9 mouse cellular contexts compared by ENCODE assay signal in genomic region chr15:73957448-73957847, GRCm38 (mm10).
DNase-seq lines count a peak whose midpoint lies in the region; ATAC-seq and TF ChIP-seq lines count a peak whose summit lies in the region.
"Had no signal": no experiment of that assay in that cellular context is flagged by ENCODE, and none has a peak within 500 bp of the region (broad histone marks: within the 10 kb centered on the region; RNA-seq: fewer than 3 reads in every experiment).

No protein-coding gene starts in this region.

- TF ChIP-seq CTCF in MEL (IDR thresholded peaks at IDR 0.05 in 2 of 3, conservative IDR thresholded peaks at IDR 0.05 in 1 of 3; ENCODE audit: control insufficient read depth in 1 of 3, insufficient read depth in 1 of 3, low read depth in 2 of 3, low read length in 3 of 3, poor library complexity in 1 of 3, severe bottlenecking in 1 of 3) = no peak

- TF ChIP-seq RAD21 in MEL (IDR thresholded peaks at IDR 0.05; ENCODE audit: low read depth, low read length) = no peak

- no peak for ATAC-seq in liver, embryonic 11.5 days (replicated peaks; ENCODE audit: low FRiP score)
- ATAC-seq in liver, embryonic 12.5 days = no peak
- ATAC-seq in forebrain, embryonic 13.5 days = no peak

- H3K9me3 ChIP-seq in liver, embryonic 11.5 days (ENCODE audit: control insufficient read depth, low read length) = no peaks in the 10 kb centered on the region
- H3K9me3 ChIP-seq in liver, embryonic 12.5 days (replicated peaks) = no peaks in the 10 kb centered on the region
- no peaks in the 10 kb centered on the region for H3K9me3 ChIP-seq in MEL (replicated peaks; ENCODE audit: insufficient read depth, low read length)
- H3K9me3 ChIP-seq in embryonic facial prominence, embryonic 10.5 days = no peaks in the 10 kb centered on the region
- no peaks in the 10 kb centered on the region for H3K9me3 ChIP-seq in forebrain, embryonic 13.5 days (replicated peaks)

- peak; percentile 18 for DNase-seq in adrenal gland, adult 2 months
- no peak for DNase-seq in adrenal gland, postnatal 4 days (ENCODE audit: low spot score in 2 of 2)
- peak; percentile 46 for DNase-seq in liver, embryonic 11.5 days (ENCODE audit: low spot score)
- peak; percentile 10 for DNase-seq in MEL (ENCODE audit: low read depth, low spot score)
- DNase-seq in embryonic facial prominence, embryonic 10.5 days (ENCODE audit: low spot score) = peak; percentile 56
- DNase-seq in left cerebral cortex, postnatal 14 days (ENCODE audit: low spot score in 2 of 2) = no peak
- DNase-seq: kidney, adult 2 months had no signal

- no peak overlapping the region for H3K4me2 ChIP-seq in liver, embryonic 11.5 days
- H3K4me2 ChIP-seq in liver, embryonic 12.5 days = no peak overlapping the region
- H3K4me2 ChIP-seq in forebrain, embryonic 13.5 days = no peak overlapping the region

- H3K79me2 ChIP-seq in MEL (ENCODE audit: control insufficient read depth, insufficient read depth, low read length, poor library complexity) = no peaks in the 10 kb centered on the region

- H3K9ac ChIP-seq in liver, embryonic 11.5 days (ENCODE audit: low read depth, low read length) = no peak overlapping the region
- H3K9ac ChIP-seq in liver, embryonic 12.5 days = no peak overlapping the region
- H3K9ac ChIP-seq in MEL (ENCODE audit: control insufficient read depth, low read depth, low read length, poor library complexity, severe bottlenecking) = no peak overlapping the region
- no peak overlapping the region for H3K9ac ChIP-seq in forebrain, embryonic 13.5 days

- no peak for TF ChIP-seq EP300 in MEL (IDR thresholded peaks at IDR 0.05; ENCODE audit: low read depth in 1 of 2, low read length in 2 of 2)

- intact Hi-C loops in left cerebral cortex, postnatal 14 days (cut with DNase I) = no loop called here

- no peak overlapping the region for H3K4me3 ChIP-seq in liver, embryonic 11.5 days (ENCODE audit: low read depth, low read length)
- H3K4me3 ChIP-seq in liver, embryonic 12.5 days = no peak overlapping the region
- no peak overlapping the region for H3K4me3 ChIP-seq in MEL (ENCODE audit: control insufficient read depth in 1 of 2, insufficient read depth in 1 of 2, low read depth in 2 of 2, low read length in 2 of 2)
- H3K4me3 ChIP-seq in embryonic facial prominence, embryonic 10.5 days = no peak overlapping the region
- H3K4me3 ChIP-seq in forebrain, embryonic 13.5 days = no peak overlapping the region

- H3K27me3 ChIP-seq in liver, embryonic 11.5 days (replicated peaks; ENCODE audit: control insufficient read depth, insufficient read depth, low read length) = no peaks in the 10 kb centered on the region
- H3K27me3 ChIP-seq in liver, embryonic 12.5 days (replicated peaks) = no peaks in the 10 kb centered on the region
- no peaks in the 10 kb centered on the region; a peak in 1 of 4 replicates for H3K27me3 ChIP-seq in MEL (ENCODE audit: control insufficient read depth in 1 of 2, insufficient read depth in 2 of 2, low read length in 2 of 2)
- no peaks in the 10 kb centered on the region for H3K27me3 ChIP-seq in embryonic facial prominence, embryonic 10.5 days (replicated peaks; ENCODE audit: low read depth, poor library complexity, severe bottlenecking)
- no peaks in the 10 kb centered on the region for H3K27me3 ChIP-seq in forebrain, embryonic 13.5 days

- TF ChIP-seq POLR2A in MEL (IDR thresholded peaks at IDR 0.05; ENCODE audit: control insufficient read depth in 1 of 2, insufficient read depth in 1 of 2, low read depth in 1 of 2, low read length in 2 of 2, poor library complexity in 1 of 2) = no peak

- no peak overlapping the region for H3K27ac ChIP-seq in liver, embryonic 11.5 days (ENCODE audit: low read depth, low read length)
- H3K27ac ChIP-seq in liver, embryonic 12.5 days = no peak overlapping the region
- no peak overlapping the region for H3K27ac ChIP-seq in MEL (ENCODE audit: control insufficient read depth, low read depth, low read length)
- H3K27ac ChIP-seq in embryonic facial prominence, embryonic 10.5 days (replicated peaks) = no peak overlapping the region
- no peak overlapping the region for H3K27ac ChIP-seq in forebrain, embryonic 13.5 days

- WGBS in liver, embryonic 11.5 days = 23% methylated on average over 6 of the region's 6 CpGs
- WGBS in liver, embryonic 12.5 days (ENCODE audit: insufficient replicate concordance) = 26% methylated on average over 6 of the region's 6 CpGs
- WGBS in embryonic facial prominence, embryonic 10.5 days = 33% methylated on average over 6 of the region's 6 CpGs
- 30% methylated on average over 6 of the region's 6 CpGs for WGBS in forebrain, embryonic 13.5 days

- H3K36me3 ChIP-seq in liver, embryonic 11.5 days (ENCODE audit: control insufficient read depth, insufficient read depth, low read length) = no peaks in the 10 kb centered on the region
- H3K36me3 ChIP-seq in liver, embryonic 12.5 days = no peaks in the 10 kb centered on the region
- H3K36me3 ChIP-seq in MEL (ENCODE audit: control insufficient read depth in 1 of 2, insufficient read depth in 2 of 2, low read length in 2 of 2) = no peaks in the 10 kb centered on the region
- H3K36me3 ChIP-seq in embryonic facial prominence, embryonic 10.5 days (replicated peaks) = no peaks in the 10 kb centered on the region
- no peaks in the 10 kb centered on the region for H3K36me3 ChIP-seq in forebrain, embryonic 13.5 days (ENCODE audit: poor library complexity, severe bottlenecking)

- no peaks in the 10 kb centered on the region for H3K4me1 ChIP-seq in liver, embryonic 11.5 days (replicated peaks; ENCODE audit: control insufficient read depth, insufficient read depth, low read length)
- H3K4me1 ChIP-seq in liver, embryonic 12.5 days = no peaks in the 10 kb centered on the region
- H3K4me1 ChIP-seq in MEL (ENCODE audit: control insufficient read depth in 1 of 2, insufficient read depth in 2 of 2, low read length in 2 of 2) = no peaks in the 10 kb centered on the region
- no peaks in the 10 kb centered on the region for H3K4me1 ChIP-seq in embryonic facial prominence, embryonic 10.5 days
- H3K4me1 ChIP-seq in forebrain, embryonic 13.5 days = no peaks in the 10 kb centered on the region

TF ChIP-seq in MEL, 35 proteins besides CTCF, POLR2A, EP300 and RAD21:
- no peak for TF ChIP-seq GABPA (IDR thresholded peaks at IDR 0.05; ENCODE audit: low read depth, low read length)
- TF ChIP-seq BHLHE40 (IDR thresholded peaks at IDR 0.05; ENCODE audit: borderline replicate concordance, low read depth, low read length) = no peak
- no peak for TF ChIP-seq ETS1 (IDR thresholded peaks at IDR 0.05; ENCODE audit: low read depth, low read length)
- TF ChIP-seq TBP (IDR thresholded peaks at IDR 0.05; ENCODE audit: low read depth, low read length) = no peak
- no peak for TF ChIP-seq KAT2A (conservative IDR thresholded peaks at IDR 0.05; ENCODE audit: low read depth, low read length)
- TF ChIP-seq SMC3 (IDR thresholded peaks at IDR 0.05; ENCODE audit: low read depth, low read length) = no peak
- TF ChIP-seq E2F4 (IDR thresholded peaks at IDR 0.05; ENCODE audit: borderline replicate concordance, low read depth, low read length) = no peak
- no peak for TF ChIP-seq GATA1 (IDR thresholded peaks at IDR 0.05; ENCODE audit: low read depth, low read length)
- no peak for TF ChIP-seq ZMIZ1 (IDR thresholded peaks at IDR 0.05; ENCODE audit: low read depth, low read length)
- TF ChIP-seq TCF12 (IDR thresholded peaks at IDR 0.05; ENCODE audit: low read depth, low read length) = no peak
- no peak for TF ChIP-seq UBTF (IDR thresholded peaks at IDR 0.05; ENCODE audit: borderline replicate concordance, insufficient read depth, low read depth, low read length)
- no peak for TF ChIP-seq NELFE (IDR thresholded peaks at IDR 0.05; ENCODE audit: low read depth, low read length)
- TF ChIP-seq USF1 (IDR thresholded peaks at IDR 0.05; ENCODE audit: low read depth, low read length) = no peak

Comparison
In these comparisons a context has a peak if more than half of its experiments do, and no peak if none do; other contexts are left out.
1. DNase-seq: peak in adrenal gland, adult 2 months (single experiment), liver, embryonic 11.5 days (single experiment), MEL (single experiment) and embryonic facial prominence, embryonic 10.5 days (single experiment); none in adrenal gland, postnatal 4 days (0 of 2) and left cerebral cortex, postnatal 14 days (0 of 2).